Mouse (Mus musculus): ENCODE data around the gene Ahcyl2. TPM values are rescaled to one million over a fixed set of nuclear protein-coding genes. Genes with fewer than 3 reads are reported as not detected.

Ahcyl2 gene
- polyA plus RNA-seq, 1 experiment from 2014 or later = 54.6 TPM

GRCm38 (mm10) chr6:29853213-29853899 is 85.5 kb downstream of the Ahcyl2 start:
- WGBS = 19% methylated on average over 12 of the region's 12 CpGs
- Histone ChIP-seq H3K27me3 (ENCODE audit: control insufficient read depth, insufficient read depth, low read length) (no peaks in the 10 kb centered on the region), H3K9me3 (ENCODE audit: control insufficient read depth, low read length) (no peaks in the 10 kb centered on the region), H3K4me1 (replicated peaks; ENCODE audit: control insufficient read depth, insufficient read depth) (no peaks in the 10 kb centered on the region), H3K9ac (ENCODE audit: low read length) (peak overlapping the region; percentile 50; the same call in 1 of the 2 replicates), H3K27ac (replicated peaks) (peak overlapping the region; percentile 83), H3K4me3 (ENCODE audit: low read depth, low read length) (peak overlapping the region; percentile 29), H3K4me2 (replicated peaks; ENCODE audit: low read depth) (peak overlapping the region; percentile 44), H3K36me3 (ENCODE audit: control insufficient read depth, insufficient read depth, low read length) (no peaks in the 10 kb centered on the region)
- DNase-seq (ENCODE audit: low spot score) (peak; percentile 88), ATAC-seq (ENCODE audit: low FRiP score, low TSS enrichment) (peak; percentile 91)
- TF ChIP-seq EP300 (optimal IDR thresholded peaks at IDR 0.05) = no peak
- peak; percentile 96 for TF ChIP-seq CTCF (IDR thresholded peaks at IDR 0.05; ENCODE audit: low read depth)

- Histone ChIP-seq H3K36me3 (ENCODE audit: control insufficient read depth, insufficient read depth, low read length) (no peaks in the 10 kb centered on the region), H3K9ac (ENCODE audit: low read length) (peak overlapping the region; percentile 50; the same call in 1 of the 2 replicates), H3K4me3 (ENCODE audit: low read depth, low read length) (peak overlapping the region; percentile 29), H3K27me3 (ENCODE audit: control insufficient read depth, insufficient read depth, low read length) (no peaks in the 10 kb centered on the region), H3K4me2 (replicated peaks; ENCODE audit: low read depth) (peak overlapping the region; percentile 44), H3K27ac (replicated peaks) (peak overlapping the region; percentile 83), H3K4me1 (replicated peaks; ENCODE audit: control insufficient read depth, insufficient read depth) (no peaks in the 10 kb centered on the region), H3K9me3 (ENCODE audit: control insufficient read depth, low read length) (no peaks in the 10 kb centered on the region)
- WGBS = 74% methylated on average over 6 of the region's 6 CpGs
- no peak for TF ChIP-seq EP300 (optimal IDR thresholded peaks at IDR 0.05)
- no peak for TF ChIP-seq CTCF (IDR thresholded peaks at IDR 0.05; ENCODE audit: low read depth)
- ATAC-seq (ENCODE audit: low FRiP score, low TSS enrichment) (peak; percentile 7; the same call in 1 of the 2 replicates), DNase-seq (ENCODE audit: low spot score) (no peak)
Observed at GRCm38 (mm10) chr6:29853900-29854390, 86.1 kb downstream of the Ahcyl2 start.

- 69% methylated on average over 6 of the region's 6 CpGs for WGBS
- no peak overlapping the region for H3K27ac ChIP-seq (replicated peaks)
- no peaks in the 10 kb centered on the region for H3K36me3 ChIP-seq (ENCODE audit: control insufficient read depth, insufficient read depth, low read length)
- no peak overlapping the region for H3K4me3 ChIP-seq (ENCODE audit: low read depth, low read length)
- H3K4me1 ChIP-seq (replicated peaks; ENCODE audit: control insufficient read depth, insufficient read depth) = no peaks in the 10 kb centered on the region
- no peaks in the 10 kb centered on the region for H3K27me3 ChIP-seq (ENCODE audit: control insufficient read depth, insufficient read depth, low read length)
- no peak overlapping the region for H3K9ac ChIP-seq (ENCODE audit: low read length)
- no peak overlapping the region for H3K4me2 ChIP-seq (replicated peaks; ENCODE audit: low read depth)
- TF ChIP-seq EP300 (optimal IDR thresholded peaks at IDR 0.05) (no peak), CTCF (IDR thresholded peaks at IDR 0.05; ENCODE audit: low read depth) (no peak)
- no peak for ATAC-seq (ENCODE audit: low FRiP score, low TSS enrichment)
- DNase-seq (ENCODE audit: low spot score) = no peak
- H3K9me3 ChIP-seq (ENCODE audit: control insufficient read depth, low read length) = no peaks in the 10 kb centered on the region
Observed at GRCm38 (mm10) chr6:29858619-29859018, 90.8 kb downstream of the Ahcyl2 start.

- H3K27me3 ChIP-seq (ENCODE audit: control insufficient read depth, insufficient read depth, low read length) = no peaks in the 10 kb centered on the region
- TF ChIP-seq EP300 (optimal IDR thresholded peaks at IDR 0.05) = no peak
- TF ChIP-seq CTCF (IDR thresholded peaks at IDR 0.05; ENCODE audit: low read depth) = no peak
- no peak for DNase-seq (ENCODE audit: low spot score)
- H3K9me3 ChIP-seq (ENCODE audit: control insufficient read depth, low read length) = no peaks in the 10 kb centered on the region
- H3K27ac ChIP-seq (replicated peaks) = no peak overlapping the region
- no peak overlapping the region for H3K4me3 ChIP-seq (ENCODE audit: low read depth, low read length)
- no peaks in the 10 kb centered on the region for H3K4me1 ChIP-seq (replicated peaks; ENCODE audit: control insufficient read depth, insufficient read depth)
- no peaks in the 10 kb centered on the region for H3K36me3 ChIP-seq (ENCODE audit: control insufficient read depth, insufficient read depth, low read length)
- no peak overlapping the region for H3K9ac ChIP-seq (ENCODE audit: low read length)
- H3K4me2 ChIP-seq (replicated peaks; ENCODE audit: low read depth) = no peak overlapping the region
- 76% methylated on average over 4 of the region's 4 CpGs for WGBS
- no peak for ATAC-seq (ENCODE audit: low FRiP score, low TSS enrichment)
Observed at GRCm38 (mm10) chr6:29859344-29859743, 91.5 kb downstream of the Ahcyl2 start.

- no peak for DNase-seq (ENCODE audit: low spot score)
- TF ChIP-seq CTCF (IDR thresholded peaks at IDR 0.05; ENCODE audit: low read depth) (peak; percentile 74), EP300 (optimal IDR thresholded peaks at IDR 0.05) (no peak)
- peak; percentile 83 for ATAC-seq (ENCODE audit: low FRiP score, low TSS enrichment)
- Histone ChIP-seq H3K9me3 (ENCODE audit: control insufficient read depth, low read length) (no peaks in the 10 kb centered on the region), H3K4me2 (replicated peaks; ENCODE audit: low read depth) (no peak overlapping the region), H3K4me1 (replicated peaks; ENCODE audit: control insufficient read depth, insufficient read depth) (no peaks in the 10 kb centered on the region), H3K9ac (ENCODE audit: low read length) (no peak overlapping the region), H3K4me3 (ENCODE audit: low read depth, low read length) (no peak overlapping the region), H3K36me3 (ENCODE audit: control insufficient read depth, insufficient read depth, low read length) (no peaks in the 10 kb centered on the region), H3K27me3 (ENCODE audit: control insufficient read depth, insufficient read depth, low read length) (no peaks in the 10 kb centered on the region), H3K27ac (replicated peaks) (no peak overlapping the region)
- WGBS = 85% methylated on average over 3 of the region's 3 CpGs
Observed at GRCm38 (mm10) chr6:29860238-29860637, 92.4 kb downstream of the Ahcyl2 start.

- H3K9ac ChIP-seq (ENCODE audit: low read length) = no peak overlapping the region
- TF ChIP-seq EP300 (optimal IDR thresholded peaks at IDR 0.05) (no peak), CTCF (IDR thresholded peaks at IDR 0.05; ENCODE audit: low read depth) (no peak)
- H3K27me3 ChIP-seq (ENCODE audit: control insufficient read depth, insufficient read depth, low read length) = no peaks in the 10 kb centered on the region
- no peaks in the 10 kb centered on the region for H3K9me3 ChIP-seq (ENCODE audit: control insufficient read depth, low read length)
- WGBS = 89% methylated on average over 2 of the region's 2 CpGs
- H3K36me3 ChIP-seq (ENCODE audit: control insufficient read depth, insufficient read depth, low read length) = no peaks in the 10 kb centered on the region
- no peak overlapping the region for H3K4me3 ChIP-seq (ENCODE audit: low read depth, low read length)
- ATAC-seq (ENCODE audit: low FRiP score, low TSS enrichment) (no peak), DNase-seq (ENCODE audit: low spot score) (no peak)
- H3K27ac ChIP-seq (replicated peaks) = no peak overlapping the region
- H3K4me2 ChIP-seq (replicated peaks; ENCODE audit: low read depth) = no peak overlapping the region
- H3K4me1 ChIP-seq (replicated peaks; ENCODE audit: control insufficient read depth, insufficient read depth) = no peaks in the 10 kb centered on the region
Observed at GRCm38 (mm10) chr6:29864926-29865325, 97.1 kb downstream of the Ahcyl2 start.

Measured in stomach, postnatal 0 days (tissue).